Mouse (Mus musculus) ovary, adult 2 months (tissue): ENCODE data around the gene Awat2. TPM values are rescaled to one million over a fixed set of nuclear protein-coding genes. Genes with fewer than 3 reads are reported as not detected.

Source experiments
- polyA plus RNA-seq: library from polyadenylated mRNA; depleted of rRNA; stranded (reverse); fragments of >200 nt; gene quantifications from 2 replicates; pipeline ENCODE4 v1.2.3, GENCODE M21; 2012; rRNA removed

Awat2 gene
- polyA plus RNA-seq, result 0.67 and 0.79 TPM in 2 replicates

GRCm38 (mm10) chrX:100442617-100443016 is at the start of gene Awat2:
Awat2 (minus strand) TSS chrX:100442717.

GRCm38 (mm10) chrX:100428693-100429092 is 13.8 kb downstream of the Awat2 start, which contains the start of gene Otud6a:
Otud6a (plus strand) TSS chrX:100429013.

Other genes with a start within 250 kb of the Awat2 start
- gene Otud6a, start 13.7 kb downstream of the Awat2 start, polyA plus RNA-seq, result not detected in 2 replicates
- 13.3 and 18.1 TPM in 2 replicates for gene Igbp1, start 51.6 kb upstream of the Awat2 start, polyA plus RNA-seq
- gene Dgat2l6, start 82.1 kb upstream of the Awat2 start, polyA plus RNA-seq, result not detected in 2 replicates
- not detected in 2 replicates for gene Awat1, start 129.5 kb upstream of the Awat2 start, polyA plus RNA-seq
- 0.05 and 0.06 TPM in 2 replicates for gene P2ry4, start 152.2 kb upstream of the Awat2 start, polyA plus RNA-seq
- not detected in 2 replicates for gene Arr3, start 162.8 kb upstream of the Awat2 start, polyA plus RNA-seq
- gene Kif4, start 183.0 kb upstream of the Awat2 start, polyA plus RNA-seq, result 1.1 and 1.9 TPM in 2 replicates
- 10.7 and 14.5 TPM in 2 replicates for gene Pdzd11, start 183.9 kb upstream of the Awat2 start, polyA plus RNA-seq